Mouse (Mus musculus): ENCODE measurements around the gene Tmem253. TPM values are rescaled to one million over a fixed set of nuclear protein-coding genes. Genes with fewer than 3 reads are reported as not detected.
A peak's percentile ranks its signal among the peaks of the same experiment; 100 is the strongest.

Gene Tmem253
- polyA plus RNA-seq, 1 experiment from 2014 or later: 0.39 TPM

DNA sequence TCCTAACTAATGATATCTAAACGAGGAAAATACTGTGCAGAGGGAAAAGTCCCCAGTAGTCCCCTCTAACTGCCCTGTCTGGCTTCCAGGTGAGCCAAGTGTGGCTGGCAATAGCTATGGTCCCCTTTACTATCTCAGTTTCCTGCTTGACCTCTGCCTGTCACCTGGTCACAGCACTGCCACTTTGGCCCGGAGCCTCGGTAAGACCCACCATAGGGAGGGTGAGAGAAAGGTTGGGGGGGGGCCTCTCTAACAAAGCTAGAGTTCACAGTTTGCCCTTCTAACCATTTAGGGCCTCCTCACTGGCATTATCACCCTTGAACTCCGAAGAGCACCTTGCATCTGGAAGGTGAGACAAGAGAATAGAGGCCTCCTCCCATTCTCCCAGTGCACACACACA is 2.2 kb downstream of the Tmem253 start:
- Histone ChIP-seq H3K9me3 (replicated peaks) (no peaks in the 10 kb centered on the region), H3K4me1 (peaks cover 79% of the 10 kb centered on the region), H3K4me3 (no peak overlapping the region), H3K27ac (no peak overlapping the region), H3K27me3 (replicated peaks) (no peaks in the 10 kb centered on the region), H3K36me3 (0 out of 2 replicates have a peak, but pooled peaks cover 5% of the 10 kb centered on the region), H3K4me2 (0 out of 2 replicates have a peak overlapping the region, but pooled peaks have one; percentile 89), H3K9ac (peak overlapping the region; percentile 8; the same call in 1 of the 2 replicates)
- 60% methylated on average over 4 of the region's 4 CpGs for WGBS (ENCODE audit: insufficient replicate concordance)
- ATAC-seq: no peak

DNA sequence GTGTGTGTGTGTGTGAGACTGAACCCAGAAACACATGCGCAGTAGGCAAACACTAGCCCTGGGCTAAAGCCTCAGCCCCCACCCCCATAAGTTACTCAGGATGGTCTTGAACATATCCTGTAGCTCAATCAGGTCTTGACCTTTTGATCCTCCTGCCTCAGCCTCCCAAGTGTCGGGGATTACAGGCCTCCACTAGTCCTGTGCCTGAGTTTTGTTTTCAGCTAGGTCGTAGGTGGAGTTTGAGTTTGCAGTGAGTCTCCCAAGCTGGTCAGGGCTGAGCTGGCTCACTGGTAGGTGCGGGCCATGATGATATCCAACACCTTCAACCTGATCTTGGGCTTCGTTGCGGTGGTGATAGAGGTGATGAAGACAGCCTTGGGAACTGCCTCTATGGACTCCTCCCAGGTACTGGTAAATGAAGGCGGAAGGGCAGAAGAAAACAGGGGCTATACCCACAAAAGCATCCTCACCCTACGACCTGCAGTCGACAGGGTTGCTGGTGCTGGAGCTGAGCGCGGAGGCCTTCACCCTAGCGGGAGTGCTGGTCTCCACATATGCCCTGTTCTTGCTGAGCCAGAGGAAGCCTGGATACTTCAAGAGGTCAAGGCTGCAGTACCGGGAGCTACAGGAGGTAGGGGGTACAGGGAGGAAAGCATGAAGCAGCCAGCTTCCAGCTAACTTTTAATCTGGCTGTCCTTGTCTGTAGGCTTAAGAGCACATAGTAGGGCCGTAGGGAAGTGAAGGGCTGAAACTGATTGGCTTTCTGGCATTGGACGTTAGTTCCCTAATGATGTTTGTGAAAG is 3.0 kb downstream of the Tmem253 start:
- peak overlapping the region; percentile 72 for H3K4me3 ChIP-seq
- no peaks in the 10 kb centered on the region for H3K9me3 ChIP-seq (replicated peaks)
- H3K36me3 ChIP-seq: 0 out of 2 replicates have a peak, but pooled peaks cover 5% of the 10 kb centered on the region
- no peaks in the 10 kb centered on the region for H3K27me3 ChIP-seq (replicated peaks)
- whole genome bisulfite sequencing (ENCODE audit: insufficient replicate concordance): 79% methylated on average over 15 of the region's 15 CpGs
- peak overlapping the region; percentile 89 for H3K4me2 ChIP-seq
- H3K9ac ChIP-seq: peak overlapping the region; percentile 90
- H3K4me1 ChIP-seq: peaks cover 86% of the 10 kb centered on the region
- peak overlapping the region; percentile 97 for H3K27ac ChIP-seq
- ATAC-seq: no peak

- H3K9ac ChIP-seq: peak overlapping the region; percentile 90
- H3K4me1 ChIP-seq: peaks cover 86% of the 10 kb centered on the region
- H3K27ac ChIP-seq: peak overlapping the region; percentile 97
- WGBS (ENCODE audit: insufficient replicate concordance): 24% methylated on average over 12 of the region's 12 CpGs
- no peaks in the 10 kb centered on the region for H3K27me3 ChIP-seq (replicated peaks)
- H3K4me2 ChIP-seq: peak overlapping the region; percentile 89
- H3K4me3 ChIP-seq: peak overlapping the region; percentile 72
- no peaks in the 10 kb centered on the region for H3K9me3 ChIP-seq (replicated peaks)
- 0 out of 2 replicates have a peak, but pooled peaks cover 5% of the 10 kb centered on the region for H3K36me3 ChIP-seq
- ATAC-seq: peak; percentile 34
Observed at GRCm38 (mm10) chr14:52019051-52019589, 3.7 kb downstream of the Tmem253 start.

GRCm38 (mm10) chr14:52019590-52020340 is 4.3 kb downstream of the Tmem253 start:
- peak; percentile 83 for ATAC-seq
- H3K9ac ChIP-seq: peak overlapping the region; percentile 90
- no peaks in the 10 kb centered on the region for H3K9me3 ChIP-seq (replicated peaks)
- 2% methylated on average over 64 of the region's 74 CpGs for WGBS (ENCODE audit: insufficient replicate concordance)
- peaks cover 87% of the 10 kb centered on the region for H3K4me1 ChIP-seq
- H3K4me3 ChIP-seq: peak overlapping the region; percentile 72
- peak overlapping the region; percentile 89 for H3K4me2 ChIP-seq
- 0 out of 2 replicates have a peak, but pooled peaks cover 5% of the 10 kb centered on the region for H3K36me3 ChIP-seq
- no peaks in the 10 kb centered on the region for H3K27me3 ChIP-seq (replicated peaks)
- peak overlapping the region; percentile 97 for H3K27ac ChIP-seq

GRCm38 (mm10) chr14:52020486-52021137 is 5.2 kb downstream of the Tmem253 start, which contains the start of gene Zfp219:
Gene Zfp219, minus strand, starts transcription at chr14:52020733.
- Histone ChIP-seq H3K4me1 (peaks cover 86% of the 10 kb centered on the region), H3K36me3 (0 out of 2 replicates have a peak, but pooled peaks cover 5% of the 10 kb centered on the region), H3K27ac (peak within 1 kb of the TSS; percentile 97), H3K4me2 (peak within 1 kb of the TSS; percentile 89), H3K9me3 (replicated peaks) (no peaks in the 10 kb centered on the region), H3K9ac (peak within 1 kb of the TSS; percentile 90), H3K27me3 (replicated peaks) (no peaks in the 10 kb centered on the region), H3K4me3 (peak within 1 kb of the TSS; percentile 72)
- WGBS (ENCODE audit: insufficient replicate concordance): 15% methylated on average over 15 of the region's 15 CpGs
- peak; percentile 73 for ATAC-seq

DNA sequence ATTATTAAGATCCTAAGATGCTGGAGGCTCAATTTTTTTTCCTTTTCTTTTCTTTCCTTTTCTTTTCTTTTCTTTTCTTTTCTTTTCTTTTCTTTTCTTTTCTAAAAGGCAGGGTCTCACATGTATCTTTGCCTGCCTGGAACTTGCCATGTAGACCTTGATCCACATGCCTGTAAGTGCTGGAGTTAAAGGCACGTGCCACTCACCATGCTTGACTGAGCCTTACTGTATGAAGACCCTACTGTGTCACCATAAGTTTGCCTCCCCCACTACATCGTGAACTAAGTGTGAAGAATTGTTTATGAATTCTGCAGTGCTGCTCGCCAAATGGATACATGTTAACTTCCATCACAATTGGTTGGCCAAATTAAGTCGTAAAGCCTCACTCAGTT is 5.7 kb downstream of the Tmem253 start:
- H3K9ac ChIP-seq: peak overlapping the region; percentile 90
- peak overlapping the region; percentile 97 for H3K27ac ChIP-seq
- H3K4me2 ChIP-seq: peak overlapping the region; percentile 89
- H3K9me3 ChIP-seq (replicated peaks): no peaks in the 10 kb centered on the region
- no peaks in the 10 kb centered on the region for H3K27me3 ChIP-seq (replicated peaks)
- peaks cover 80% of the 10 kb centered on the region for H3K4me1 ChIP-seq
- 0 out of 2 replicates have a peak, but pooled peaks cover 5% of the 10 kb centered on the region for H3K36me3 ChIP-seq
- H3K4me3 ChIP-seq: peak overlapping the region; percentile 72; the same call in 1 of the 2 replicates
- 72% methylated on average over 4 of the region's 4 CpGs for WGBS (ENCODE audit: insufficient replicate concordance)
- no peak for ATAC-seq

GRCm38 (mm10) chr14:52021568-52022212 is 6.2 kb downstream of the Tmem253 start:
- Histone ChIP-seq H3K27me3 (replicated peaks) (no peaks in the 10 kb centered on the region), H3K9ac (peak overlapping the region; percentile 90), H3K27ac (peak overlapping the region; percentile 97), H3K4me3 (no peak overlapping the region), H3K36me3 (0 out of 2 replicates have a peak, but pooled peaks cover 5% of the 10 kb centered on the region), H3K9me3 (replicated peaks) (no peaks in the 10 kb centered on the region), H3K4me2 (peak overlapping the region; percentile 89), H3K4me1 (peaks cover 75% of the 10 kb centered on the region)
- peak; percentile 8; the same call in 1 of the 2 replicates for ATAC-seq
- 55% methylated on average over 8 of the region's 8 CpGs for WGBS (ENCODE audit: insufficient replicate concordance)

DNA sequence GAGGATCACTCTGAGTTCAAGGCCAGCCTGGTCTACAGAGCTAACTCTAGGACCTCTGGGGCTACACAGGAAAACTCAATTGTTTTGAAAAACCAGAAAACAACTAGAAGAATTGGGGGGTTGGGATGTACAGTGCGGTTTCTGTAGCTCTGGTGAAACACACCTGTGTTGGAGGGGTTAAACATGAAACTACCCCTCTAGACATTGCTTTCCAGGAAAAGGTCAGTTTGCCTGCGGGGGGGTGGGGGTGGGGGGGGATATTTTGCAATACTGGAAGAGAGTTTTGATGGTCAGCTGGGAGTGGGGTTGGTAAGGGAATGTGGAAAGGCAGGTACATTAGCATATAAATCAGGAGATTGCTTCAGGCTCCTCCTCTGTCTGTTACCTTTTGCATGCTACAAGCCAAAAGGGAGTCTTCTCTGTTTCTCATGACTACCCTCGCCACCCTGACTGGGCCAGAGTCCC is 6.8 kb downstream of the Tmem253 start:
- ATAC-seq: no peak
- WGBS (ENCODE audit: insufficient replicate concordance): 66% methylated on average over 3 of the region's 3 CpGs
- Histone ChIP-seq H3K36me3 (0 out of 2 replicates have a peak, but pooled peaks cover 5% of the 10 kb centered on the region), H3K27ac (peak overlapping the region; percentile 97), H3K9ac (peak overlapping the region; percentile 66), H3K4me1 (peaks cover 70% of the 10 kb centered on the region), H3K4me2 (peak overlapping the region; percentile 89), H3K4me3 (peak overlapping the region; percentile 49), H3K27me3 (replicated peaks) (0 out of 2 replicates have a peak, but pooled peaks cover under 1% of the 10 kb centered on the region), H3K9me3 (replicated peaks) (no peaks in the 10 kb centered on the region)

GRCm38 (mm10) chr14:52022709-52023459 is 7.4 kb downstream of the Tmem253 start:
- peak overlapping the region; percentile 49 for H3K4me3 ChIP-seq
- peak overlapping the region; percentile 97 for H3K27ac ChIP-seq
- peak overlapping the region; percentile 89 for H3K4me2 ChIP-seq
- 0 out of 2 replicates have a peak, but pooled peaks cover 2% of the 10 kb centered on the region for H3K36me3 ChIP-seq
- H3K4me1 ChIP-seq: peaks cover 64% of the 10 kb centered on the region
- peak; percentile 20 for ATAC-seq
- 0 out of 2 replicates have a peak, but pooled peaks cover 4% of the 10 kb centered on the region for H3K27me3 ChIP-seq (replicated peaks)
- no peaks in the 10 kb centered on the region for H3K9me3 ChIP-seq (replicated peaks)
- H3K9ac ChIP-seq: peak overlapping the region; percentile 66
- 8% methylated on average over 23 of the region's 23 CpGs for WGBS (ENCODE audit: insufficient replicate concordance)

- Histone ChIP-seq H3K9ac (peak overlapping the region; percentile 66; the same call in 1 of the 2 replicates), H3K4me1 (peaks cover 52% of the 10 kb centered on the region), H3K27me3 (replicated peaks) (0 out of 2 replicates have a peak, but pooled peaks cover 4% of the 10 kb centered on the region), H3K36me3 (no peaks in the 10 kb centered on the region), H3K4me3 (no peak overlapping the region), H3K4me2 (peak overlapping the region; percentile 89), H3K27ac (peak overlapping the region; percentile 97), H3K9me3 (replicated peaks) (no peaks in the 10 kb centered on the region)
- ATAC-seq: peak; percentile 36; the same call in 1 of the 2 replicates
- 39% methylated on average over 2 of the region's 2 CpGs for WGBS (ENCODE audit: insufficient replicate concordance)
Observed at GRCm38 (mm10) chr14:52024133-52024532, 8.7 kb downstream of the Tmem253 start.
